Mouse (Mus musculus) adrenal gland, postnatal 25 days (tissue): ENCODE measurements around the gene Socs2. TPM values are rescaled to one million over a fixed set of nuclear protein-coding genes. Genes with fewer than 3 reads are reported as not detected.

ENCODE experiments used
- DNase-seq: peaks from one replicate; pipeline ENCODE4 v3.0.0; 2021; ENCODE audit warnings: mixed read lengths
- total RNA-seq: library from RNA; stranded (reverse); gene quantifications from 2 replicates; pipeline ENCODE4 v1.2.3, GENCODE M21; 2021

The Socs2 gene
- total RNA-seq, 1 experiment from 2014 or later = 19.8 TPM

- DNase-seq = no peak
Observed at GRCm38 (mm10) chr10:95420284-95420683, 3.3 kb upstream of the Socs2 start.

DNA sequence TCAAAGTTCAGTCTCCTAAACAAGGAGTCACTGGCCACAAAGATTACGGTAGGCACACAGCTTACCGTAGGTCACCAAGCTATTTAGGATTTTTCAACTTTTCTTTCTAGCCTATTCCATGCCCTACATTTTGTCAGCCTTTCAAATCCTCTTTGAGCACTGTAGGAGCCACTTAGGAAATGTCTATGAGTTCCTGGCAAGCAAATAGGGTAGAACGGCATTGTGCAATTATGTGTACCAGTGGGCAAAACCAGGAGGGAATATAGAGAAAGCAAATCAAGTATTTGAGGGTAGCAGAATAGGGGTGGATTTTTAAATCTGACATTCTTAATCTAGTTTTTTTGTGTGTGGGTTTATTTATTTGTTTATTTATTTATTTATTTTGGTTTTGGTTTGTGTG, 2.7 kb upstream of the Socs2 start:
- no peak for DNase-seq

GRCm38 (mm10) chr10:95418631-95419030, 1.7 kb upstream of the Socs2 start:
- DNase-seq = no peak

GRCm38 (mm10) chr10:95417496-95418236, 686 bp upstream of the Socs2 start:
- DNase-seq = peak; percentile 82

GRCm38 (mm10) chr10:95416361-95416684, 657 bp downstream of the Socs2 start:
- no peak for DNase-seq

DNA sequence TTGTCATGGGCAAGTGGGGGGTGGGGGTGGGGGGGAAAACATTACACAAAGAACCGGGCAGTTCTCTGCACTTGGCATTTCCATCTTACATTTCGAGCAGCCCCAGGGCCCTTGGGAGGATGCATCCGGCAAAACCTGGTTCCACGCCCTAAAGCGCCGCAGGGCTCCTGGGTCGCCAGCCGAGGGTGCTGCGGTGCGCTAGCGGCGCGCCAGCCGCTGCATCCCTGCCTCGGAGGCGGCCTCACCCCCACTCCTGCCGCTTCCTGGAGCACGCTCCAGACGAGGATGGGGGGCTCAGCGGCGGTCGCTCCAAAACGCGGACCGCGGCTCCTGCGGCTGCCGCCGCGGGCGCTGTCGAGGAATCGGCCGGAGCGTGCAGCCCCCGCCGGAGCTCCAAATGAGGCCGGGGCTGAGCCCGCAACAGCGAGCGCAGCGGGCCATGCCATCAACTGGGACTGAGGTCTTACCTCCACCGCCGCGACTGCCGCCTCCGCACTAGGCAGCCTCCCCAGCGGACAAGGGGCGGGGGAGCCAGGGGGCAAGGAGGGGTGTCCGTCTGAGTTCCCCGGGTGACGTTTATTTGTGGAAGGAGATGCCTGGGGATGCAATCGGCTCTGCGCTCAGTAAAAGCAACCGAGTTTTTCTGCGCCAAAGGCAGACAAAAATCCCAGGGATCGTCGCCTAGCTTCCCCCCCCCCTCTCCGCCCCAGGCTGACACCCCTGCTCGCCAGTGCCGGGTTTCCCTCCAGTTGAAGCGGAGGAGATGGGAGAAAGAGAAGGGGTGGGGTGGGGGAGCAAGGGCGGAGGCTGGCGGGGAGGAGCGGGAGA, 1.2 kb downstream of the Socs2 start:
- peak; percentile 48 for DNase-seq

- no peak for DNase-seq
Observed at GRCm38 (mm10) chr10:95415159-95415532, 1.8 kb downstream of the Socs2 start.

DNA sequence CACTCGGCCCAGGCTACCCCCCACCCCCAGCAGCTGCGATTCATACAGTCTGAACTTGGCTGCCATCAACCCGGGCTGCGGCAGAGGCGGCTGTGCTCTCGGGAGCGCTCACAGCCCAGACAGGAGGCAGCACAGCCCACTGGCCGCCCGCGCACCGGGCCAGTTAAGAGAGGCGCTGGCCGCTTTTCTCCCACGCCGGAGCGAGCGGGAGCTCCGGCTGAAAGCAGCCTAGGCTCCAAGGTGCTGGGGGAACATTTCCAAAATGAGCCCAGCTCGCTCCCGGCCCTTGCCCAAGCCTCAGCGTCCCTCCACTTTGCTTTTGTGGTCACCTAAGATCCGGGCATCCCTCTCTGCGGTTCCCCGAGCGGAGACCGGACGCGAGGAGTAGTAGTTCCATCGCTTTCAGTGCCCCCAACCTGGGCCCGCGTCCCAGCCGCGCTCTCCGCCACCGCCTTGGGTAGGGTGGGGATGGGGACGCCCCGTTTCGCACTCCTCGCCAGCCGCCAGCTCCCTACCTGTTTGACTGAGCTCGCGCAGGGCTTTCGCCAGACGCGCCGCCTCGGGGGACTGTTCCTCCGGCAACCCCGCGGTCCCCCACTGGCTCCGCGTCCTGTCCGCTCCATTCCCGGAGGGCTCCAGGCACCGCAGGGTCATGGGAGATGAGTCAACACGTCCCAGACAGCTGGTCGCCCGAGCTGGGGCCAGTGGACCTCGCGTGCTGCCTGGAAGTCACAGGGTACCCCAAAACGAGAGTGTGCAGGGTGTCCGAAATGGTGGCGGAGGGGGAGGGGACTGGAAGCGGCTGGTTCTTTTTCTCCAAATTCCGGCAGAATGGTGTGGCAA, 2.4 kb downstream of the Socs2 start:
- DNase-seq = peak; percentile 57

- no peak for DNase-seq
Observed at GRCm38 (mm10) chr10:95411139-95411538, 5.8 kb downstream of the Socs2 start.

GRCm38 (mm10) chr10:95410709-95411108, 6.3 kb downstream of the Socs2 start:
- DNase-seq = no peak

DNA sequence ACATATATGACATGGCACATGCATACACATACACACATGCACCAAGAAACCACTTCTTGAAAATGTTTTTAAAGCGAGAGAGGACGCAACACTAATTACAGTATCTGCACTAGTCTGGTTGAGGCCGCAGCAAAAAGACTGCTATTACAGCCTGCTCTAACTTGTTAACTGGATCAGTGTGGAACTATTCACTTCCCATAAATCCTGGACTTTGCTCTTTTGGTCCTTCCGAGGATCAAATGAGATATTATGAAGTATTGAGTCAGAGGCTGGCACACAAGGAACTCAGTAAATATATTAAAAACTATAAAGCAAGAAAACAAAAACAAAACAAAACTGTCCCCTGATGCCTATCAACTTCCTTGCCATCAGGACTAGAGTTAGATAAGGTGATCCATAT, 6.8 kb downstream of the Socs2 start:
- DNase-seq = no peak

DNA sequence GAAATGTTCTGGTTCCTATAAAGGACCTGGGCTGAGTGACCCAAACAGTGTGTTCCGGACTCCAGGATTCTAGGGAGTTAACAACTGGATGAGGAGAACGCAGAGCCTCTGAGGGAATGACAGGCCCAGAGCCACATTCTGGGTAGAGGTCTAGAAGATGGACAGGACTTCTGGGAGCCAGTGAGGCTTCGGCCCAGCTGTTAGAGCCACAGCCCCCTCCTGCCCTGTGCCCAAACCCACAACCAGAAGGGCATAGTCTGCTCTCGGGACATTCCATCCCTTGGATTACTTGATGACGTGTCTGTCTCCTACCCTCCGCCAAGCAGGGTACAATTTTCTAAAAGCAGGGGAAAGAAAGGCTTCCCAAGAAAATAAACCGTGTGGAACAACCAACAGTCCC, 7.8 kb downstream of the Socs2 start:
- no peak for DNase-seq

- DNase-seq = no peak
Observed at GRCm38 (mm10) chr10:95408487-95408886, 8.5 kb downstream of the Socs2 start.

GRCm38 (mm10) chr10:95407541-95408160, 9.3 kb downstream of the Socs2 start:
- DNase-seq = no peak

DNA sequence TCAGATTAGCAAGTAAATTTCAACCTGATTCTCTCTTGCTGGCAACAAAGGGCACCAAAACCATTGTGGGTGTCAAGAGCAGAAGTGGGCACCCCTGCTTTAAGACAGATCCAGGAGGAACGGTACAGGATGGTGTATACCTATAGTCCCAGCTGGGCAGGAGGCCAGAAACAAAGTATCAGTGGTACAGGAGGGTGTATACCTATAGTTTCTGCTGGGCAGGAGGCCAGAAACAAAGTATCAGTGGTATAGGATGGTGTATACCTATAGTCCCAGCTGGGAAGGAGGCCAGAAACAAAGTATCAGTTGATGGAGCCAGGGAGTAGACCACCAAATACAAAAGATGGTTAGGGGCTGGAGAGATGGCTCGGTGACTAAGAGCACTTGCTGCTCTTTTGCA, 12.2 kb downstream of the Socs2 start:
- DNase-seq = no peak

DNA sequence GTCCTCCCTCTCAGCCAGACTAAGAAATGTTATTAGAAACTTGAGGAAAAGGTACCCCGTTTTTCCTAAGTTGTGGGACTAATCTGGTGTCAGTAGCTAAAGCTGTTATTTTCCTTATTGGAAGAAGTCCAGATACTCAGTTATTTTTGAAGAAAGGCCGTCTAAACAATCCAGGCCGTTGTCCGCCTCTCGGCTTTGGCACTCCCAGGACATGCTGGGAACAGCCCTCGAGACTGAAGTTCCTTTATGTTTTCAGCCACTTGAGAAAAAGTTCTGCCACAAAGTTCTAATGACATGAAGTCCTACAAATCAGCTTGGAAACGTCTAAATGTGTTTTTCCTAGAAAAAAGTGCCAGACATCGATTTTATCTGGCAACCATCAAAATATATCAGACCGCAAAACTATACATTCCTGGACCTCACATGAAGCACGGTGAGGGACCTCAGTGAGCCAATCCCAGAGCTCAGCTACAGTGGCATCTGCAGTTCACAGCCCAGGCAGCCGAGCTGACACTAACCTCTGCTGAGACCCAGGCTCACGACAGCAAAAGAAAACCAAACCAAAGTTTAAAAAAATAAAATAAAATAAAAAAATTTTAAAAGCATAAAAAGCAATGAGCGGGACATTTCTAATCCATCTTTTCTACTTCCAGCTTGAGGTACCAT, 17.2 kb downstream of the Socs2 start:
- no peak for DNase-seq

DNA sequence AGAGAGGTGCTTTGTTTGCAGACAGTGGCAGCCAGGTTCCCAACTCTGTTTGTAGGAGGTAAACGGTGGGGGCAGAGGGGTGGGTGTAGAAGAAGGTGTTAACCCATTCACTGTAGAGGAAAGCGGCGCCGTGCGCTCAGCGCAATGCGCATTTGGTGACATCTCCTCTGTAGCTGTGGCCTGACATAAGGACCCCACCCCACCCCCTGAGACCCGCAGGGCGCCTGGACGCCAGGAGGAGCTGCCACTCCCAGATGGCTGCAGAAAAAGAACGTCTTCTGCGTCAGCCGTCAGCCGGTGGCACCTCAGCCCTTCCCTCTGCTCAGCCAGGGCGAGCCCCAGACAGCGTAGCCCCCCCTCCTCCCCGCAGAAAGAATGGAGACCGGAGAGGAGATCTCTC, 18.5 kb downstream of the Socs2 start:
- DNase-seq = no peak

DNA sequence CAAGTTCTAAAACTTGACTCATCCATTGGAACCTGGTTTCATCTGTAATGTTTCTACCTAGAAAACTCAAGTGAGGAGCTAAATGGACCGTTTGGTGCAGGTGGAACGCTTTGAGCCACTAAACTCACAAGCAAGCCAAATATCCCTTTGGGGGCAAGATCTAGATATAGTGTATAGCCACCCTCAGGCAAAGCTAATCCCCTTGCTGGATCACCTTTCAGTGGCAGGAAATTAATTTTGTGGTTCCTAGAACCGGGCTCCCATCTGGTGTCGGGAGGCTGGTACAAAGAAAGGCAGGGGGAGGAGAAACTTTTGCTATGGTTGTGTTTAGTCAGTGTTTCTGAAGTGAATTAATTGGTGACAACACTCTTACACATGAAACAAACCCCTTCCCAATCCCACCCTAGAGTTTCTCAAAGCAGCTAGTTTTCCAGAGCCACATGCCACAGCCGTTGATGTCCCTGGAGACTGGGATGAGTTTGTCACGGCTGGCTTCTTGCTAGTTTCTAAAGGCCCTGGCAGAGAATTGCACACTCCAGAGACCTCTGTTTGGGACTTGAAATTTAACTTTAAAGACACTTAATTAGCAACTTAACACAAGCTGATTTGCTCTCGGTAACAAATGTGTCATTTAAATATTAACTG, 19.7 kb downstream of the Socs2 start:
- DNase-seq = no peak

DNA sequence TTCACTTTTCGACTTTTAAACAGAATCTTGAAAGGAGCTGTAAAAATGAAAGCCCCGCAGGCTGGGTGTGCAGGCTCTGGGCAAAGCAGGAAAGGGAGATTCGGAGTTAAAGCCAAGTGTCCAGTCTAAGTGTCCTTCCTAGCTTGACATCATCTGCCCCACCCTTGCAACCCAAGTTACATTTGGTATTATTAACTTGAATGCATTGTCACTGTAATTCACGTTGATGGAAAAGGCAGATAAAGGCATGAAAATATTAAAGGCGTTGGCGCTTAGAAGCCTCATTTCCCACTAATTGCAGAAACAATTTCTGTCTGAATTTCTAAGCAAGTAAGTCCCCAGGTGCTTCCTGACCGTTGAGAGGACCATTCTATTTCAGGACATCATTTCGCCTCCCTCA, 20.6 kb downstream of the Socs2 start:
- no peak for DNase-seq

GRCm38 (mm10) chr10:95394819-95395812, 21.9 kb downstream of the Socs2 start:
- DNase-seq = no peak
